Mouse (Mus musculus) embryo, embryonic 10.5 days (tissue): ENCODE results near the gene Snta1.

Source experiments
- DNase-seq: peaks from one replicate; pipeline ENCODE4 v3.0.0-alpha.2; 2015; ENCODE audit warnings: low spot score

Snta1 gene

DNA sequence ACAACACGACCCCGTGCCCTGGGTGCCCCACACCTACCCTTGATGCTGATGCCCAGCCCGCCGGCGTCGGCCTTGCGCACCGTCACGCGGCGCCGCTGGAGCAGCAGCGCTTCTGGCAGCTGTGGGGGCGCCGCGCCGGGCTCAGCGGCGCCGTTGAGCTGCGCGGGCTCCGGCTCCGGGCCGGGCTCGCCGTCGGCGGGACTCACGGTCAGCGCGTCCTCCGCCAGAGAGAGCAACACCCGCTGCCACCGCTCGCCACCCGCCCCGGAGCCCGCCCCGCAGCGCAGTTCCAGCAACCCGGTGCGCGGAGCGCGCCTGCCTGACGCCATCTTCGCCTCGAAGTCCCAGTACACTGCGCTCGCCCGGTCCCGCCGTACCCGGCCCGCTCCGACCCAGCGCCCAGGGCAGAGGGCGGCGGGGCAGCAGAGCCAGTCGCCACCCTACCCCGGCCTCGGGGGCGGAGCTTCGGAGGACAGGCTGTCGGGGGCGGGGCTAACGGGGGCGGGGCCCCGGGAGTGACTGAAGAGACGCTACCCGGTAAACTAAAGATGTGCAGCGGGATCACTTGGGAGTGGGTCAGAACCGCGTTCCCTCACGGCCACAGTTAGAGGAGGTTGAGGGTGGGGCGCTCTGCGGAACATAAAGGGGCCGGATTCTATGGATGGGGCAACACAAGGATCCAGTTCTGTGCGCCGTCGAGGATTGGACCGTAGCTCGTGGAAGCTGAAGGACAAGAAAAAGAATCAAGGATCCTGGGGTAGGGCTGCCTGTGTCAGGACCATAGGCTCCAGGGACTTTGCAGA, at the start of gene Snta1:
Gene Snta1, minus strand, starts transcription at position 457 of the 803 bp plus-strand sequence.
- peak; percentile 84 for DNase-seq

DNA sequence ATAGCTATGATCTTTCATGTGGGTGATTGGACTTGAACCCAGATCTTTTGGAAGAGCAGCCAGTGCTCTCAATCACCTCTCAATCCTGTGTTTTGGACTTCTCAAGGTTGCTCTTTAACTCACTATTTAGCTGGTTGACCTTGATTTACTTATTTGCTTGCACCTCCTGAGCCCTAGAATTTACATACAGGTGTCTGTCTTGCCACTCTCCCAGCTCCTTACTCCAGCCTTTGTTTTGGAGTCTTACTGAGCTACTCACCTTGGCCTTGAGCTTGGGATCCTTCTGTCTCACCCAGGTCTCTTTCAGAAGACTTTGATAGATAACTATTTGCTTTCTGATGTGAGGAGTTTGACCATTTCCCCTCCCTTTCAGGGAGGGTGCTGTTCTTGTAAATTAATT, 48.7 kb upstream of the Snta1 start:
- no peak for DNase-seq

DNA sequence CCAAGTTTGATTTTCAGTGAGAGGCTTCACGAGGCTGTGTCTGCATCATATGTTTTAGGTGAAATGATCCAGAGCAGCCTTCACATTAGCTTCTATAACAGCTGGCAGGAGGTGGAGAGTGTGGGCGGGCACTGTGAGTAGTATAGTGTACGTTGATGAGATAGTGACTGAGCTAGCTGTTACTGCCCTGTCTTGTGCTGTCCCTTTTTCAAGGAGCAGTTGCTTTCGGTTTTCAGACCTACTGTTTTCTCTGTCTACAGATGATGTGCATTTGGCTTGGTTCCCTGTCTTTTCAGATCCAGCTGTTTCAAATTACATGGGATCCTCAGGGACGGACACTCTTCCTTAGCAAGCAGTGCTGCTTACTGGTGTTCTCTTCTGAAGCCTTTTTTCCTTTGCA, 47.9 kb upstream of the Snta1 start:
- peak; percentile 43 for DNase-seq

DNA sequence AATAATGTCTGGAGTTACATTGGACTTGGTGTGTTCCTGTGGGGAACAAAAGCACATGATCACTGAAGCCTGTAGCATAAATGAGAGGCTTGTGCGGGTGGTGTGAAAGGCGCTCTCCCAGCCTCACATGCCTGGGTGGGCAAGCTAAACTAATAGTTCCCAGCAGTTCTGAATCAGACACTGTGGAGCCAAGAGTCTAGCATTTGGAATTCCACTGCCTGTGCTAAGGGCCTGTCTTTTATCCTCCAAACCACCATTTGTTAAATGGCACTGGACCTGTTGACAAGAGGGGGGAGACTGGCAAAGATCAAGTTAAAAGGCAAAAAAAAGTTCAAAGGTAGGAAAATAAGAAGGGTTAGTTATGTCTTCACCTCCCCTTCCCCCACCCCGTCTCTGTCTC, 46.7 kb upstream of the Snta1 start:
- peak; percentile 74 for DNase-seq

DNA sequence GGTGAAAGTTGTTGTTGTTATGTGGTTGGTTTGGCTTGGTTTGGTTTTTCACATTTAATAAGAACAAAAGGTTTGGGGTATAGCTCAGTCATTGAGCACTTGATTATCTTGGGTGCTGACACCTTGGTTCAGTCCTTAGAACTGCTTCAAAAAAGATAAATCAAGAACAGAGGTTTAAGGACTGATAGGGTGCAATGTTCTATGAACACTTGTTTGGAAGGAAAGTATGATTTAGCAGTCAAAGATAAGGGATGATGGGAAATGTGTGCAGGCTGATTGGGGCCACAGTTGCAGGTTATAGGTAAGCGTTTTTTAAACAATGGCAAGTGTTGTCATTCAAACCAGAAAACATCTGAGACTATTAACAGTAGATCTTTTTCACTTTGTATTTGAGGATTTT, 46.2 kb upstream of the Snta1 start:
- no peak for DNase-seq

DNA sequence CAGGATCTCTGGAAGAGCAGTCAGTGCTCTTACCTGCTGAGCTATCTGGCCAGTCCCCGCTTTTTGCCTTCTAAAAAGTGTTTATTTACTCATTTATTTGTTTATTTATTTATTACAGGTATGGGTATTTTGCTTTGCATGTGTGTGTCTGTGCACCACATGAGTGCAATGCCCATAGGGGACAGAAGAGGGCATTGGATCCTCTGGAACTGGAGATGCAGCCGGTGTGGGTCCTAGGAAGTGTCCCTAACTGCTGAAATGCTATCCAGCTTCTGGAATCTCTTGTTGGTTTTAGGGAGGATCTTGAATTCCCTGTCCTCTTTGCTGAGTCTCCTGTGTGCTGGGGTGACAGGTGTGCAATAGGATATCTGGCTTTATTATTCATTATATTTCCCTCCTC, 45.1 kb upstream of the Snta1 start:
- no peak for DNase-seq

DNA sequence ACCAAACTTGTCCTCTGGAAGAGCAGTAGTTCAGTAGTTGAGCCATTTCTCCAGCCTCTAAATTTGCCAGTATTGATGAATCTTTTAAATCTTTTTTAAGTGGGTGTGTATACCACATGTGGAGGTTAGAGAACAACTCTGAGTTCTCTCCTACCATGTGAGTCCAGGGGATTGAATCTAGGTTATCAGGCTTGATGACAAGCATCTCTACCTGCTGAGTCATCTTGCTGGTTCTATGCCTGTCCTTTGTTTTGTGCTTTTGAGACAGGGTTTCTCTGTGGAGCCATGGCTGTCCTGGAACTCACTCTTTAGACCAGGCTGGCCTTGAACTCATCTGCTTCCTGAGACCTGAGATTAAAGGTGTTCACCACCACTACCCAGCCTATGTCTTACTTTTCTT, 40.7 kb upstream of the Snta1 start:
- DNase-seq, result no peak

DNA sequence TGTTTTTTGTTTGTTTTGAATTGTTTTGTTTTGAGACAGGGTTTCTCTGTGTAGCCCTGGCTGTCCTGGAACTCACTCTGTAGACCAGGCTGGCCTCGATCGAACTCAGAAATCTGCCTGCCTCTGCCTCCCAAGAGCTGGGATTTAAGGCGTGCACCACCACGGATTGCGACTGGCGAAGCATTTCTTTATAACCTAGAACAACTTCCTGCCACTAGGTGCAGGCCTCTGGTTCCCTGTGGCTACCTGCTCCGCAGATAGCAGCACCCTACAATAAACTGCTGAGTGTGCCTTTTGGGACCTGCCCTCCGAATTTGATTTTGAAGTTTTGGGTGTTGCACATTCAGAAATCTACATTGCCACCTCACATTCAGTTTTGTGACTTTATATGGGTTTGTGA, 39.9 kb upstream of the Snta1 start:
- no peak for DNase-seq

DNA sequence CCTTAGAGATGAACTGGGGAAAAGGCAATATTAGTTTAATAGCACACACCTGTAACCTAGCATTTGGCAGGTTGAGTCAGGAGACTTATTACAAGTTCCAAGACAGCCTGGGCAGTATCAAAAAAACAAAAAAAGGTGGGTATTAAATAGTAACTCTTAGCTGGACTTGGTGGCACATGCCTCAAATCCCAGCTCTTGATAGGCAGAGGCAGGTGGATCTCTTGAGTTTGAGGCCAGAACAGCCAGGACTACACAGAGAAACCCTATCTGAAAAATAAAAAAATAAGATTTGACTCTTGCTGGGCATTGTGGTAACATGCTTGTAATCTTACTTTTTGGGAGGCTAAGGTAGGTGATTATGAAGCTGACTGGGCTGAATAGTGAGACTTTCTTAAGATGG, 32.6 kb upstream of the Snta1 start:
- no peak for DNase-seq

DNA sequence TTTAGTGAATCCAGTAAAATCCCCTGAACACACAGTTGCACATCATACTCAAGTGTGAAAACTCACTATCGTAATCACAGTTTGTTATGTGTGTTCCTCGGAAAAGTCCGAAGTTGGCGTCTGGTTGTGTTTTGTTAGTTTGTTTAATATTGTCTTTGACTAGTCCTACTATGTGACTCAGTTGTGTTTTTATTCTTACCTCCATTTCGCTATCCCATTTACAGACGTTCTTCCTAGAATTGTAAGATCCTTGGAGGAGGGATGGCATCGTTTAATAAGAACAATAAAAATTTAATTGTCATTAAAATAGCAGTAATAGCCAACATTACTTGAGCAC, 29.3 kb upstream of the Snta1 start:
- DNase-seq, result no peak

DNA sequence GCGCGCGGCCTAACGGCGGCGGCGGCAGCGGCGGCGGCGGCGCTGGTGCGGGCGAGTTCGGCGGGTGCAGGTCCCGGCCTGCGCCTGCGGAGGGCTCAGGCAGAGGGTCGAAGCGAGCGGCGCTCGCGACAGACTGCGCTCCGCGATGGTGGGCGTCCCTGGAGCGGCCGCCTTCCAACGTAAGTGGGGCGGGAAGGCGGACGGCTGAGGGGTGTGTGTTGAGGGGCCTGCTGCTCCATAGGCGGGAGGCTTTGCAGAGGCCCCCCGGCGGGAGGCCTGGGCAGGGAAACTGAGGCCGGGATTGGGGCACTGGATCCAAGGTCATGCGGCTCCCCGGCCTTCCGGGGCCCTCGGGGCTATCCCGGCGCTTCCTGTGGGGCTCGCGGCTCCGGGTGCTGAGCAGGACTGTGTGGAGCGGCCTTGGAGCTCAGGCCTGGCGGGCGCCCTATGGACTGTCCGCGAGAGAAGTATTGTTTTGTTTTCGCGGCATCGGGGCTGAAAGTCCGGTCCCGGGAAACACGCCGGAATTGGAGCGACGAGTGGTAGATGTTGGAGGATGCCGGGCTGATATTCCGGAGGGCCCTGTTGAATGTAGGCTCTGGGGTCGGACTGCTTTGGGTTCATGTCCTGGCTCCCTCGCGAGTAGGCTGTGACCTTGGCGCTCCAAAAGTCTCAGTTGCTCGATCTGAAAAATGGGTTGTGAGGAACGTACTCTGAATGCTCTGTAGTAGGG, 28.7 kb upstream of the Snta1 start, which contains the start of gene Cbfa2t2:
Gene Cbfa2t2, plus strand, starts transcription at position 24 of the 733 bp plus-strand sequence.
- DNase-seq, result peak; percentile 70

DNA sequence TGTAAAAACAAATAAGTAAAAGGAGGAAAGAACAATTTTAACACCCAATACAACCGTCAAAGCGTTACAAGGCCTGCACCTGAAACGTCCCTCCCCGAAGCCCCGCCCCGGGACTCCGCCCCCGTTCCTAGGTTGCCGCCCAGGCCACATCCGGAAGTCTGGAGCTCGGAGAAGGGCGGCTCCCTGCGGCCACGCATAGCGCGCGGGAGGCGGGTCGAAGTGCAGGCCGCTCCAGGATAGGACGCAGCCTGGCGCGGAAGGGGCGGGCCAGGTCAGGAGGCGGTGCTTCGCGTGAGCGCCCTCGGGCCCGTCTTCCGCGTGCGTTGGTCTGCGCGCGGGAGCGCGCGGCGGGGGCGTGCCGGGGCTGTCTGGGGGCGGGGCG, 28.2 kb upstream of the Snta1 start:
- peak; percentile 98 for DNase-seq

DNA sequence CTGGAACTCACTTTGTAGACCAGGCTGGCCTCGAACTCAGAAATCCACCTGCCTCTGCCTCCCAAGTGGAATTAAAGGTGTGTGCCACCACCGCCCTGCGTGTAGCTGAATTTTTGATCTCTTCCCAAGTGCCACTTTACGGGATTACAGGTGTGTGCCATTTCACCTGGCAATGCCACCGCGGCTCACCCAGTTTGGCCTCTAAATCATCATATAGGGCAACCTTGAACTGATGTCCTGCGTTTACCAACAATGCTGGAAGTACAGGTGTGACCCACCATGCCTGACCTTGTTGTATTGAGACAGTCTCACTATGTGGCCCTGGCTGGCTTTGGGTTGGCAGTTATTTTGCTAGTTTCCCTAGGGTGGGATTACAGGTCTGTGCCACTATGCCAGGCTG, 26.8 kb upstream of the Snta1 start:
- no peak for DNase-seq

DNA sequence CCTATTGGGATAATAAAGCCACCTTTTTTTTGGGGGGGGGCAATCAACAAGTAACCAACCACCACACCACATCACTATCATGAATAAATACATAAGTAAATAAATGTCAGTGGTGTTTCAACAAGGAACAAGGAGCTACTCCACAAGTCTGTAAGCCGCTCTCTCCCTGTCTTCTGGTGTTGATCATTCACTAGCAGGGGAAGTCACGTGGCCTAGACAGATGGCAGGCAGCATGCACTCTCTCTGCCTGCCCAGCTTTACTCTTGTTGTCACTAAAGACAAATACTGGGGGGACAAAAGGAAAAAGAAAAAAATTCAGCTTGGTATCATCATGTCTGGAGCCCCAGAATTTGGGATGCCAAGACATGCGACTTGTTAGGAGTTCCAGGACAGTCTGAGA, 25.5 kb upstream of the Snta1 start:
- no peak for DNase-seq

DNA sequence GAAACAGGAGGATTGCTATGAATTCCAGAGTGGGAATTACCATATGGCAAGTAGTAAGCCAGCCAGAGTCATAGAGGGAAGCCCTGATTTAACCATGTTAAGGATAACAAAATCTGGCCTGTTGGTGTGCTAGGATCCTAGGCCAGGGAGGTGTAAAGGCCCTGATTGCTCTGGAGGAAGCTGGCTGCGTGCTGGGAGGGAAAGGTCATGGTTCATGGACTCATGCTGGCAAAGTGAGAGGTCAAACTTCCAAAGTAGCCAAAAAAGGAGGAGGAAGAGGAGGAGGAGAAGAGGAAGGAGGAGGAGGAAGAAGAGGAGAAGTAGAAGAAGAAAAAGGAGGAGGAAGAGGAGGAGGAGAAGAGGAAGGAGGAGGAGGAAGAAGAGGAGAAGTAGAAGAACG, 24.8 kb upstream of the Snta1 start:
- no peak for DNase-seq

DNA sequence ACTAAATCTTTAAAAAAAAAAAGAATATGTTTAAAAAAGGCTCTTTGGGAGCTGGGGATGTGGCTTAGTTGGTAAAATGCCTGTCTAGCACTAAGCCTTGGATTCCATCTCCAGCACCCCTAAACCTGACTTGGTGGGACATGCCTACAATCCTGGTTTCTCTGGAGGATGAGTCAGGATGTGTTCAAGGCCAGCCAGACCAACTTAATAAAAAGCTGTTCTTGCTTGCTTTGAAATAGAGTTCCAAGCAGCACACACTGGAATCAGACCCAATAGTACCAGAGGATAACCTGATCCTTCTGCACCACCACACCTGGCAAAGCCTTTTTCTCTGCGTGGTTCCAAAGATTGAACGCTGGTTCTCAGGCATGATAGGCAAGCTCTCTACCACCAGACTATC, 22.7 kb upstream of the Snta1 start:
- no peak for DNase-seq

DNA sequence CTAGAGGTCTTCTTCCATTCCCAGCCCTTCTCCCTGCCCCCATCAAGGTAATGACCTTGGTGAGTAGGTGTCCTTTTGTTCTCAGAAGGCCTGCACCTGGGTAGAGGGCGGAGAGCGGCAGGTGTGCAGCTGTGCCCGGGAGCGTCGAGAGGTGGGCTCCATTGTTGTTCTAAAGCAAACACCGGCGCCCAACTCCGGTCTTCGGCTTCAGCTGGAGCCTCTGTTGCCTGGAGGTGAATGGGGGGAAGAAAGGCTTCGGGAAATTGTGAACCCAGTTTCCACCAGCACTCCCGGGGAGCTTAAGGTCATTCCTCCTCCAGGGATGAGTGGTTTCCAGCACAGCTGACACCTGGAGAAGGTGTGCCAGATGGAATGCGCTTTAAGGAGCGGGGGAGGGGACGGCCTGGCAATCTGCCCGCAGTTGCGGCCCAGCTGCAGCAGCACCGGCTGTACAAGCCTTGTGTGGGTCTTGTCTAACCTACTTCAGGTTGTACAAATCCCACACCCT, 20.0 kb upstream of the Snta1 start:
- no peak for DNase-seq

DNA sequence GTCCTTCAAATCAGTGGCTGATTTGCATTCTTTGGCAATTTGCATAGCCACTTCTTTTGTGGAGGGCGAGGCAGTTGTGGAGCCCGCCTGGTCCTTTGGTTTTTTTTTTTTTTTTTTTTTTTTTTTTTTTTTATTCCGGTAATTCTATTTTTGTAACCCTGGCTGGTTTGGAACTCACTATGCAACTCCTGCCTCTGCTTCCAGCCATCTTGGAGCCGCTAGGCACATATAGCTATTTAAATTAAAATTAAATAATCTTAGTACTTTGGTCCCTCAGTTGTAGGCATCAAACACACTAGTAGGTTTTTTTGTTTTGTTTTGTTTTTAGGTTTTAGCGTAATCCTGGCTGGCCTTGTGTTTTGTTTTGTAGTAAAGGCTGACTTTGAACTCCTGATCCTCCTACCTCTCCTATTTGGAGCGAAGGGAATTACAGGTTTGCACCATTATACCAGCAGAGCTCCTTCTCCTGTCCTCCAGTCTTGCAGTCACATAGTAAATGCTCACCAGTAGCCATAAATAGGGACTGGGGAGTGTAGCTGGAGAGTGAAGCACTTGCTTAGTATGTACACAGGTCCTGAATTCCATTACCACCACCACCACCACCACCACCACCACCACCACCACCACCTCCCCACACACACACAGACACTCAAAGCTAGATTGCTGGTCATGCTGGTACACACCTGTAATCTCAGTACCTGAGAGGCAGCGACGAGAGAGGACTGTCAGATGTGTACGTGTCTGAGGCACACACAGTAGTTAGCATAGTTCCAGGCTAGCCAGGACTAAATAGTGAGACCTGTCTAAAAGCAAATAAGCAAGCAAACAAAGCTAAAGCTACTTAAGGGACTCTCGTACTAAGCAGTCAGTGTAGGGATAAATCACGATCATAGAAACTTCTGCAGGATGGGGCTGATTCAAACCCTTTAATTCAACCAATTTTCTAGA, 19.3 kb upstream of the Snta1 start:
- DNase-seq, result no peak

DNA sequence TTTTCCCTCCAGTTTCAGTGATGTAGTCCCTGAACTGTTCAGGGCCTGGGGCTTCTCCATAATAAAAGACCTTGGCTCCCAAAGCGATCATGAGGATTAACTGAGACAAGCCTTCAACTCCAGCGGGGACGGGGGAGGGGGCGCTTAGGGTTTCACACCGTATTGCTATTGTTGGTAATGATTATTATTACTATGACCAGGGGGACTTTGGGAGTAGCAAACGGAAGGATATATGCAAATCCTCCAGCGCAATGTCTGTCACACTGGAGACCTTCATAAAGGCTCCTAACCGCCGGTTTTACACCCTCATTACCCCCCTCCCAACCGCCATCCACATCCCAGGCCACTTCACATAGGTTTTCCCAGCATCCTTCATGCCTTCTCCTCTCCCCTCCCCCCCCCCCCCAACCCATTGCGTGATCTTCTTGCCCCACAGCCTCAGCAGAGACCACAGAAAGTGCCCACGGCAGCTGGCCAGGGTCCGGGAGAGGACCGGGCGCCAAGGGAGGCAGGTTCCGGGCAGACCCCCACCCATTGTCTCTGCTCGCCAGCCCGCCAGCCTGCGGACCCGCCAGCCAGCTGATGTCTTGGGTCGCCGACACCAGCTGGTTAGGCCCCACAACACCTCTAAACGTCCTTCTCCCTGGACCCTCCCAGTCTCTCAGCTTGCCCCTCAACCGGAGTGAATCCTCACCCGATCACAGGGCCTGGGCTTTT, 18.4 kb upstream of the Snta1 start:
- DNase-seq, result peak; percentile 83

DNA sequence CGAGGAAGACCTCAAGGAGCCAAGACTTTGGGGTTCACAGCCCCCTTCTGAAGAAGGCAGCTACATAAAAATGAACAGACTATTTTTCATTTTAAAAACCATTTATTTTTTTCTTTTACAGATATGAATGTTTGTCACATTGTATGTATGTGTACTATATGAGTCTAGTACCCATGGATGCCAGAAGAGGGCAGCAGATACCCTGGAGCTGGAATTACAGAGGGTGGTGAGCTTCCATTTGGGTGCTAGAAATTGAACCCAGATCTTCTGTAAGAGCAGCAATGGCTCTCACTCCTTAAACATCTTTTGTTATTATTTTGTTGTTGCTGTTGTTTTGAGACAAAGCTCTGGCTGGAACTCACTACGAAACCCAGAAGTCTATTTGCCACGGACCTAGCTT, 17.6 kb upstream of the Snta1 start:
- no peak for DNase-seq

DNA sequence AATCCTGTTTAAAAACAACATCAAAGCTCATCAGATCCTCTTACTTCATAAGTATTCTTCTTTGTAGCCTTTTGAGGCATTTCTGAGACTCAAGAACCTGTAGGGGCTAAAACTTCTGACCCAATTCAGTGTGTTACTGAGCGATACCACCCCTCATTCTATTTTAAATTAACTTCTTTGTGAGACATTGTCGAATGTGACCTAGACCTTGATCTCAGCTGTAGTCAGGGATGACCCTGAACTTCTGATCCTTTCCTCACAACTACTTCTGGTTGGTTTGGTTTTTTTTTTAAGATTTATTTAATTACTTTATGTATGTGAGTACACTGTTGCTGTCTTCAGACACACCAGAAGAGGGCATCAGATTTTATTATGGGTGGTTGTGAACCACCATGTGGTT, 15.6 kb upstream of the Snta1 start:
- no peak for DNase-seq

DNA sequence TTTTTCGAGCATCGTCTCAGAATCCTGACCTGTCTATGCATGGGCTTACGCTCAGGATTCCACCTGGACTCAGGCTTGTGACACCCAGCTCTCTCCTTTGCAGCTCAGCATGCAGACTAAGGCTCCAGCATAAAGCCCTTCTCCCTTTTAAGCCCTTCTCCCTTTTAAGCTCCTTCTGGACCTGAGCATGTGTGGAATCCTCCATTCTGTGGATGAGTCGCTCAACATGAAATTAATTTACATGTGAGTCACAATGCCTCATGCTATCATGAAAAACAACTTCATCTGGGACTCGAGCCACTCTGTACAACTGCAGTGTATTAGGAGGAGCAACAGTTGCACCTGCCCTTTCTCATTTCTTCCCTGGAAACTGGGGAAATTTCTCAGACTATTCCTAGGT, 14.3 kb upstream of the Snta1 start:
- DNase-seq, result no peak
